Mouse (Mus musculus) CH12.LX (cell line): ENCODE data around the gene Gss.

Experiments
- CHD2 ChIP-seq: IDR thresholded peaks from 2 replicates; pipeline ENCODE4 v1.6.1; 2011; ENCODE audit warnings: low read length, improper control_type of control experiment
- CTCF ChIP-seq, 2 experiments: IDR thresholded peaks in 1 of 2; conservative IDR thresholded peaks in 1 of 2; 2 replicates each; pipeline ENCODE4 v1.5.1; 2011 to 2012; ENCODE audit warnings: low read depth in 2 of 2, low read length in 2 of 2, improper control_type of control experiment in 1 of 2, inconsistent platforms in 1 of 2, mild to moderate bottlenecking in 1 of 2, moderate library complexity in 1 of 2
- EP300 ChIP-seq: IDR thresholded peaks from 2 replicates; pipeline ENCODE4 v1.6.1; 2011; ENCODE audit warnings: low read length, improper control_type of control experiment
- ETS1 ChIP-seq: conservative IDR thresholded peaks from 2 replicates; pipeline ENCODE4 v1.6.1; 2012; ENCODE audit warnings: low read depth, mild to moderate bottlenecking, inconsistent platforms, low read length, improper control_type of control experiment, moderate library complexity
- KAT2A ChIP-seq: IDR thresholded peaks from 2 replicates; pipeline ENCODE4 v1.6.1; 2012; ENCODE audit warnings: low read length, improper control_type of control experiment, inconsistent platforms; ENCODE audit not compliant: insufficient replicate concordance
- MAX ChIP-seq: IDR thresholded peaks from 2 replicates; pipeline ENCODE4 v1.6.1; 2011; ENCODE audit warnings: low read length, improper control_type of control experiment
- NELFE ChIP-seq: IDR thresholded peaks from 2 replicates; pipeline ENCODE4 v1.6.1; 2011; ENCODE audit warnings: low read depth, low read length, improper control_type of control experiment
- POLR2A ChIP-seq: IDR thresholded peaks from 2 replicates; pipeline ENCODE4 v1.6.1; 2011; ENCODE audit warnings: low read depth, mild to moderate bottlenecking, improper control_type of control experiment, low read length
- RAD21 ChIP-seq: IDR thresholded peaks from 2 replicates; pipeline ENCODE4 v1.6.1; 2011; ENCODE audit warnings: low read depth, mild to moderate bottlenecking, low read length, improper control_type of control experiment, moderate library complexity
- TBP ChIP-seq: conservative IDR thresholded peaks from 2 replicates; pipeline ENCODE4 v1.6.1; 2011; ENCODE audit warnings: low read depth, low read length, improper control_type of control experiment
- USF1 ChIP-seq: IDR thresholded peaks from 2 replicates; pipeline ENCODE4 v1.6.1; 2014; ENCODE audit warnings: low read depth, mild to moderate bottlenecking, inconsistent platforms, low read length, improper control_type of control experiment
- USF2 ChIP-seq: conservative IDR thresholded peaks from 2 replicates; pipeline ENCODE4 v1.6.1; 2011; ENCODE audit warnings: low read depth, low read length, improper control_type of control experiment
- ZNF384 ChIP-seq: IDR thresholded peaks from 2 replicates; pipeline ENCODE4 v1.6.1; 2012; ENCODE audit warnings: low read depth, low read length, improper control_type of control experiment, inconsistent platforms

- TF ChIP-seq KAT2A (no peak), TBP (no peak), POLR2A (no peak), ETS1 (no peak), CHD2 (no peak), CTCF (conservative IDR thresholded peaks at IDR 0.05 in 1 of 2, IDR thresholded peaks at IDR 0.05 in 1 of 2; ENCODE audit: low read depth in 2 of 2, low read length in 2 of 2) (no peak), RAD21 (no peak), USF1 (no peak), NELFE (no peak), MAX (no peak), USF2 (no peak), EP300 (no peak), ZNF384 (no peak)
Measured at GRCm38 (mm10) chr2:155539696-155540095, 52.9 kb downstream of the Gss start.
